Mouse (Mus musculus): ENCODE results near the gene Edc4.

- TF ChIP-seq CTCF (IDR thresholded peaks at IDR 0.05; ENCODE audit: extremely low read depth, insufficient read depth, insufficient read length, insufficient replicate concordance): no peak
- no peak for TF ChIP-seq POLR2A (IDR thresholded peaks at IDR 0.05; ENCODE audit: low read depth, low read length)
Observed at GRCm38 (mm10) chr8:105931271-105931670, 50.6 kb downstream of the Edc4 start.
